Mouse (Mus musculus): ENCODE measurements at regions not wholly inside any gene's neighbourhood (a gene's known extent, or its start where the extent isn't known, plus 50 kb on each side); places are given as distances from the start of the nearest gene placed in this dataset.

DNA sequence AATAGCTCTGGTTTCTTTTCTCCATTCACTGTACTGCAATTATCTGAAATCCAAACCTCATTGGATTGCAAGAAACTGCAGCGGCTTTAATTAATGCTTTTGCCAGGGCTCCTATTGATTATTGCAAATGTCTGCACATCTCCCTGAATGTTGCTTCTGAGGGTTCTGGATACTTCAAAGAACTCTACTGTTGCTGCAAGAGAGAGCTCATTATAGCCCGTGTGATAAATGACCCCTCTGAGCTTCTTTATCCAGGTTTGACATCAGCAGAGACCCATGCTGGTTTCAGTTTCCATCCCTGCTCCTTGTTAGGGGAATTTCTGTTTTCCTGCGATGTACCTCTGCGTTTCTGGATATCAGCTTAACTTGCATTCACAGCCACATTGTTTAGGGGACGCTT is 78.4 kb upstream of the Nav3 start:
- no peak for DNase-seq

DNA sequence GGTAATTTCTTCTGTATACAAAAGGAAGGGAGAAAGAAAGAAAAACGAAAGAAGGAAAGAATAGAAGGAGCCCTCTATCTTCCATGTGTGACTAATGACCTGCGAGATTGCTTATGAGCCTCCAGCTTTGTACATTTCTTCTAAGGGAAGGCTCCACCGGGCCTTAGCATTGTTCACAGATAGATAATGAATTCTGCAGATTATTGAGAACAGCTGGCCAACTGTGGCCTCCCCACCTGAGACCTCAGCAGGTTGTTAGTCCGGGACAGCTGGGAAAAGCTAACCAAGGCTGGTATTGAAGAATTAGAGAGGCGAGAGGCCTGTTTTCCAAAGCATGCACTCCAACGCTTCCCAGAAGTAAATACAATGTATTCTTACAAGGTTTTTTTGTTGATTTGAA is 86.7 kb upstream of the Nav3 start:
- DNase-seq = no peak

- peak; percentile 10 for DNase-seq
Measured at GRCm38 (mm10) chr10:110548391-110548790, 92.4 kb upstream of the Nav3 start.

DNA sequence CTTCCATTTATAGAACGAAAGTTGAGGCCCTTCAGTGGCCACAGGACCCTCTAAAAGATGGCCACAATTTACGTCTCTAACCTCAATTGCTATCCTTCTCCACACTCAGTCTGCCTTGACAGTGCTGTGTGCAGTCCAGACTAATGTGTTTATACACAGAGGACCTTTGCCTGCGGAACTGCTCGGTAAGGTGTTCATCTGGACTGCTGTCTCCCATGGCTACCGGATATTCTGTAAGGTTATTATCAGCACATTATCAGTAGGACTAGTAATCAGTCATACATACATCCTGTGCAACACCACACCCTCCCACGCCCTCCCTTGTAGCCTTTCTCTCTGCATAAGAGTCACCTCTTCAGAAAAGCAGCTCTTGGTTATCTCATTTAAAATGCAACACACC is 98.0 kb upstream of the Nav3 start:
- no peak for DNase-seq

DNA sequence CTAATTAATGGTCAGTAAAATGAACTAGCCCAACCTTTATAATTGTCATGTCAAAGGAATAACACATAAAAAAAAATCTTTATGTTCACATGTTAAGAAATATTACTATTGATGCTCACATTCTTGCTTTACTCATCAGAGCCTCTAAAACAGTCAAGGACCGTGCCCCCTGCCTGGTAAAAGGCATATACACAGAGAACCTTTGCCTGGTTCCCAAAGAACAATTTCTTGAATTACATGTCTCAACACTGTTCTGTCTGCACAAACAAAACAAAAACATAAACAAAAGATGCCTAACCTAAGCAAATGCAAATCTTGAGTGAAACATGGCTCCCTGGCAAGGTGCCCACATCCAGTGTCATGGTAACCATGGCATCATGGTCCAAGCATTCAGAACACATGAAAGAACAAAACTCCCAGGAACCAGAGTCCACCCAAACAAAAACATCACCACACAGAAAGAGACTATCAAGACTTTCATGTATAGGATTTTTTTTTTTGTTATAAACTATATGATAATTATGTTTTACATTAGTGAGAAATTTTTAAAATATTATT is 100.4 kb upstream of the Nav3 start:
- no peak for DNase-seq

DNA sequence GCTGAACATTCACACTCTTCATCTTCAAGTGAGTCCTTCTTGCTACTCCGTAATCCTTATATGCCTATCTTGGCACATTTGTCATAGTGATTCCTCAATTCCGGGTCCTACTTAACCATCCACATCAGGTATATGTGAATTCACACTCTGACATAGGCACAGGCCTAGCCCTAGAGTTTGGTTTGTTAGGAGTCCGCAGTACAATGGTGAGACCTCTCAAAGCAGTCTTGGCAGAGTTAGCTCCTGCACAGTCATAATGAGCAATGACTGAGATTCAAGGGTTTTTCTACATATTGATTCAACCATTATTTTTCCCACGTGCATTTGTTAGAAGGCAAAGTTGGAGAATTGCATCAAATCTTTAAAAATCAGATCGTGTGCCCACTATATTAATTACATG is 107.1 kb upstream of the Nav3 start:
- DNase-seq = no peak

- DNase-seq = no peak
Measured at GRCm38 (mm10) chr10:110563571-110563970, 107.6 kb upstream of the Nav3 start.

DNA sequence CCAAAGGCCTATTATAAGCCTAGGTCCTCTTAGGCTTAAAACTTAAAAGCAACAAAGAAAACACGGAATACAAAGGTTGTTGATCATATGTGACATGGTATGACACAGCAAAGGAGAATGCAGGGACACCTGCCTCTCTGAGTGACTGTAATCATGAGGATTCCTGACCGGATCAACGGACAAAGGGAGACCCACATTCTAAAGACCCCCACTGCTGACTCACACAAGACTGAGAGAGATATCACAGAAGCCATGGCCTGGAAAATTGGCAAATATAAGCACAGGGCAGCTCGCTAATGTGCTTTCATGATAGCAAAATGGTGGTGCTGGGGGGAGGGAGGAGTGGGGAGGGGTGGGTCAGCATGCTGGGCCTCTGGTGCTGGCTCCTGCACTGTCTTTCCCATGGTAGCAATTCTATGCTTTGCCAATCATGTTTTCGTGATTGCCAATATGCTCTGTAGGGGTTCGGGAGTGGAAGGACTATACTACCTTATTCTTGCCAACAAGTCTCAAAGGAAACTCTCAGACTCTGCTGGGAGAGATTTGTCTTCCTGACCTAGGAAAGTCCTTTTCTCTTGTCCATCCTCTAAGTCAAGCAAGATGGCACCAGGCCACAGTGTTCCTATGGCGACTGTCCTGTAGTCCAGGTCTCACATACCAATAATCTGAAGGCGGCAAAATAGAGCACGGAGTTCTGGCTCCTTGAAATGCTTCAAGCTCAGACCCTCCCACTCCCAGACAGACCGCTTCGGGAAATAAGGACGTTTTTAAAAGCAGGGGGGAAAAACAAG is 110.5 kb upstream of the Nav3 start:
- DNase-seq = no peak

DNA sequence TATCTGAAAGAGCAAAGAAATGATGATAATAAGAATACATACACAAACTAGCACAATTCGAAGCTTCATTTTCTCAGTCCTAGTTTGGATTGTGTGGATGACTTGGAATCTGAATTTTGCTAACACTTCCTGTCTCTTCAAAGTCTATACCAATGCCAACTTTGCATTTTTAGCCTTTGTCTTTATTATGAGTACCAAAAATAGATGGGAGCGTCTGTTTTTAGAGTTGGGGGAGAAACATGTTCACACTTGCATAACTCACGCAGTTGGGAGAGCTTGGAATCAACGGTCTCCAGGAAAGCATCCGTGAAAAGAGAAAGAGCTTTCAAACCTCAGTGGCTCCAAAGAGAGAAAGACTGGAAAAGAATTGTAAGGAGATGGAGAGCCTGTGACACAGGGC is 114.5 kb upstream of the Nav3 start:
- DNase-seq = no peak

DNA sequence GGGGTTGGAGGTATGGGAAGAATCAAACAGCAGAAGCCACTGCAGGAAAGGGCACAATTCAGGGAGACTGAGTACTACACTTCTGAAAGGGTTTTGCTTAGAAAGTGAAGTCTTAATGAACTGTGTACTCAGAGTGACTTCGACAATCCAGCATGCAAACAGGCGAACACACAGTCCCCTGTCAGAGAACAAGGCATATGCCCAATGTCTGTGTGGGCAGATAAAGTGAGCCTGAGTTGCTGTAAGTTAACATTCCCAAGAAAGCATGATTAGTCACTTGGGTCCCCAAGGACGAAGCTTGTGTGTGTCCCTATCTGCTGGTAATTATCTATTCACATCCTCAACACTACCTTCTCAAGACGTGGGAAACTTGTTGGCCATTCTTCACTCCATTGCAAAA is 115.2 kb upstream of the Nav3 start:
- DNase-seq = no peak

DNA sequence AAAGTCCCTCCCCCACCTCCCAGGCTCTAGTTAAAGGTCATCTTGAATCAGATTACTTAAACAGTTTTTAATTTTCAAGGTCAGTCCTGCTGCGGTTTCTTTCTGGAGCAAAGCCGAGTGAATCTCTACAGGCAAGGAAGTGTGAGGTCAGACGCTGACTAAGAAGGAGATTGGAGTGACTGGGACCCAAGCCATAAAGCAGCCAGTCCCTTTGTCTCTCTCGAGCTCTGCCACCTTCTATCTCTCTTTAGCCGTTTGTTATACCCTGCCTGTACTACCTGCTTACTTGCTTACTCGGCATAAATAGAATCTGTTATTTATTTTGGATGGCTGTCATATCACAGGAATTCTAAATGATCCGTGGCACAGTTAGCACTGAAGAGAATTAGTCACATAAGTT is 117.5 kb upstream of the Nav3 start:
- no peak for DNase-seq

DNA sequence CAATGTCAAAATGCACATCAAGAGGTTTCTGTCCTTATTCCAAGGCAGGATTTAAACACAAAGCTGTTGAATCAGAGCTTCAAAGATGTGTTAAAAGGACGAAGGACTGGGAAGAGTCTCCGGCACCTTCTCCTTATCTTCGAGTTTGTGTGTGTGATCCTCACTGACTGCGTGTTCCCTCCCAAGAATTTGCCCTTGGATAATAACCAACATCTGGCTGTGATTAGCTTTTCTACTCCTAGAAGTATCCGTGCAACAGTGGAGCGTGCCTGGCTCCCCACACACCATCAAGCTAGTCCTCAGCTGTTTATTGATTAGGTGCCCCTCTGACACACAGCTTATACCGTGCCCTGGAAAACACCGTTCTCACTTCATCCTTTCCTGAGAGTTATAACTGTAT is 130.0 kb upstream of the Nav3 start:
- no peak for DNase-seq

- DNase-seq = no peak
Measured at GRCm38 (mm10) chr10:110586507-110586906, 130.5 kb upstream of the Nav3 start.

DNA sequence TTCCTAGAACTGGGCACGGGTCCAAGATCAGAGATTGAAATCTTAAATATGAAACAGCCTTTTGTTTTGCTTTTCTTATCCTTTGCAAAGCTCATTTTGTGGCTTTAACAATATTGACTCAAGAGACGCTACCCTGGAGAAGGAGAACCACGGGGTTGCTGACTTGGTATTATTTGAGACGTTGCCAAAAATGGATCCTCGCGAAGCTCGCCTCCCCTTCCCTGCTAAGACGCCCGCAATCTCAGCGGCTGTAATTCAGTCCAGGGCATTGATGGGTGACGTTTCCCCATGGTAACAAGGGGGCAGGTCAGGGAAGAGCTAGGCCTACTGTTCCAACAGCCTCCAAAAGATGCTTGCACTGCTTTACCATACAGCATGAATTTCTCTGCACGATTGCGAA is 131.5 kb upstream of the Nav3 start:
- no peak for DNase-seq

DNA sequence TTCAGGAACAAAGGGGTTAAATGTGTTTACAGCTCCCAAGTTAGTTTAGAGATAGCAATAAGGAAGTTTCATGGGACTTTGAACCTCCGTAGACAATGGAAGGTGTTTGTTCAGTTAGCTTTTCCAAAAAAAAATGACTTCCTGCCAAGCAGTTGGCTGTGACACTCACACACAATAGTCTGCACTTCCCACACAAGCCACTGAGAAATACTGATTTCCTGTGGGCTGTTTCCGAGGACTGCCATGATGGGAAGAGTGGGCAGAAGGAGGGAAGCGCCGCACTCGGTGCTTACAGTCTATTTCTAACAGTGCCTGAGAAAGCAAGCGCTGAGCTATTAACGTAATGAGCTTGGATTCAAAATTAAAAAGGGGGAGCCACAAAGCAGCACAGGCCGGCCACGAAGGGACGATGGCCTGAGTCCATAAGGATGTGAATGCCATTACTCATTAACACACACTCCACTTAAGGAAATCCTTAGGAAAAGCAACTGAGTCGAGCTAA is 144.4 kb upstream of the Nav3 start:
- DNase-seq = no peak

- no peak for DNase-seq
Measured at GRCm38 (mm10) chr10:110610336-110610735, 134.9 kb upstream of the E2f7 start.

- no peak for DNase-seq
Measured at GRCm38 (mm10) chr10:110617004-110617403, 128.2 kb upstream of the E2f7 start.

DNA sequence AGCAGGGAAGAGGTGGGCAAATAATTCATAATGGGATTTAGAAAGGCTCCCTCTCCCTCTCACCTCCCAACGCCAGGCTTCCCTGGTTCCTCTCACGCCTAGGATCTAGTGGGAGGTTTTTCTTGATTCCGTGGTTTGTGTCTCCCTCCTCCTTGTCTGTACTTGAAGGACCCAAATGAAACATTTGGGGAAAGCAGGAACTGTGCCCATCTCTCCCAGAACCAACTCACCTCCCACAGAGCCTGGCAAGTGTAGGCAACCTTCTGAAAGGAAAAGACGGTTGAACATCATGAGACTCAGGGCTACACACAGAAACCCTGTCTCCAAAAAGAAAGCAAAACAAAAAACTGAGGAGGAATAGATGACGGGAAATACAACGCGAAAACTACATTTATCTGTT is 126.0 kb upstream of the E2f7 start:
- no peak for DNase-seq

DNA sequence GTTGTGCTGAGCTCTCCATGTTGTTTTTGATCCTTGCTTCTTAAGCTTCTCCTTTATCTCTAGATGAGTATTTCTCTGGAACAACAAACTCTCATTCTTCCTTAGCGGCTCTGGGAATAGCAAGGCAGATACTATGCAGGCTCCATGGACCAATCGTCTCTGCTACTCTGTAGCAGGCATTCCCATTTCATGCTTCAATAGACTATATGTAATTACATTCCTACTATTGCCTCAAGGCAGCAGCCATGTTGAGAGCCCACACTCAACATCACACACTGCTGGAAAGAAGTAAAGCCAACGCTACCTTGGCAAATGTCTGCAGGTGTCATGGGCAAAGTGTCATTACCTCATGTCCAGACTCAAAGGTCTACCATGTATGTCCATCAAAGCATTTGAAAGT is 119.6 kb upstream of the E2f7 start:
- no peak for DNase-seq

DNA sequence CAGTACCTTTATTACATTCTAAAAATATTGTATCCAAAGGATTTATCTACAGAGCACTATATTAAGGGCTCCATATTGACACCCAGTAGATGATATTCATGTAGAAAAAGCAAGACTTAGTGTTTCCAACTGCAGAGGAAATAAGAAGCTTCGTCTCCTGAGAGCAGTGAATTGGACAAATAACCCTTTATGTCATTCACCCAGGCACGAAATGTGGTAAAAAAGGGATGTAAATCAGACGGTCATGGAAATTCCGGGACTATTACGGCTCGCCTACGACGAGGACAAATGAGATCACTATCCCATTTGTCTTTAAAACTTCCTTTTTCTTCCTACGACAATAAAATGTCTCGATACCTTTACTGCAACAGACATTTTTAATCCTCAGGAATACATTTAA is 104.8 kb upstream of the E2f7 start:
- DNase-seq = no peak

- no peak for DNase-seq
Measured at GRCm38 (mm10) chr10:110642065-110642690, 103.1 kb upstream of the E2f7 start.

GRCm38 (mm10) chr10:110647603-110648002 is 97.6 kb upstream of the E2f7 start:
- no peak for DNase-seq

GRCm38 (mm10) chr10:110650107-110650506 is 95.1 kb upstream of the E2f7 start:
- no peak for DNase-seq

GRCm38 (mm10) chr10:110650851-110651250 is 94.4 kb upstream of the E2f7 start:
- DNase-seq = peak; percentile 1
